Mouse (Mus musculus): Measurements from ENCODE around the gene Slc24a3. TPM values are rescaled to one million over a fixed set of nuclear protein-coding genes. Genes with fewer than 3 reads are reported as not detected.

Gene Slc24a3
- polyA plus RNA-seq, 1 experiment from 2014 or later, result 2.1 TPM

GRCm38 (mm10) chr2:145165854-145166253 lies 1.7 kb upstream of the Slc24a3 start:
- no peak overlapping the region for H3K4me2 ChIP-seq
- H3K4me1 ChIP-seq, result peaks cover 14% of the 10 kb centered on the region
- peaks cover 12% of the 10 kb centered on the region for H3K27me3 ChIP-seq
- no peaks in the 10 kb centered on the region for H3K9me3 ChIP-seq (replicated peaks)
- ATAC-seq (replicated peaks; ENCODE audit: low FRiP score), result no peak
- no peak overlapping the region for H3K4me3 ChIP-seq (replicated peaks)
- no peak overlapping the region for H3K27ac ChIP-seq
- 87% methylated on average over 6 of the region's 6 CpGs for WGBS
- H3K9ac ChIP-seq, result no peak overlapping the region
- H3K36me3 ChIP-seq, result no peaks in the 10 kb centered on the region

- Histone ChIP-seq H3K4me2 (peak overlapping the region; percentile 95), H3K9me3 (replicated peaks) (no peaks in the 10 kb centered on the region), H3K4me3 (replicated peaks) (peak overlapping the region; percentile 74), H3K9ac (peak overlapping the region; percentile 61), H3K4me1 (peaks cover 14% of the 10 kb centered on the region), H3K36me3 (no peaks in the 10 kb centered on the region), H3K27me3 (peaks cover 12% of the 10 kb centered on the region), H3K27ac (peak overlapping the region; percentile 78)
- peak; percentile 76 for ATAC-seq (replicated peaks; ENCODE audit: low FRiP score)
- WGBS, result under 1% methylated on average over 32 of the region's 38 CpGs
Observed at GRCm38 (mm10) chr2:145167051-145167663, 397 bp upstream of the Slc24a3 start.

GRCm38 (mm10) chr2:145168405-145168971 lies 934 bp downstream of the Slc24a3 start:
- H3K9me3 ChIP-seq (replicated peaks), result no peaks in the 10 kb centered on the region
- peak; percentile 20; the same call in 1 of the 2 replicates for ATAC-seq (replicated peaks; ENCODE audit: low FRiP score)
- H3K4me3 ChIP-seq (replicated peaks), result peak overlapping the region; percentile 74
- H3K4me1 ChIP-seq, result peaks cover 14% of the 10 kb centered on the region
- peak overlapping the region; percentile 61 for H3K9ac ChIP-seq
- H3K36me3 ChIP-seq, result no peaks in the 10 kb centered on the region
- H3K4me2 ChIP-seq, result peak overlapping the region; percentile 95
- 9% methylated on average over 10 of the region's 10 CpGs for WGBS
- H3K27me3 ChIP-seq, result peaks cover 12% of the 10 kb centered on the region
- H3K27ac ChIP-seq, result 0 out of 2 replicates have a peak overlapping the region, but pooled peaks have one; percentile 78

GRCm38 (mm10) chr2:145172978-145173655 lies 5.6 kb downstream of the Slc24a3 start:
- Histone ChIP-seq H3K27me3 (peaks cover 12% of the 10 kb centered on the region), H3K36me3 (no peaks in the 10 kb centered on the region), H3K9me3 (replicated peaks) (no peaks in the 10 kb centered on the region), H3K9ac (no peak overlapping the region), H3K4me3 (replicated peaks) (no peak overlapping the region), H3K4me2 (no peak overlapping the region), H3K4me1 (peaks cover 8% of the 10 kb centered on the region), H3K27ac (no peak overlapping the region)
- WGBS, result 85% methylated on average over 4 of the region's 4 CpGs
- no peak for ATAC-seq (replicated peaks; ENCODE audit: low FRiP score)

- no peaks in the 10 kb centered on the region for H3K36me3 ChIP-seq
- H3K4me2 ChIP-seq, result no peak overlapping the region
- no peaks in the 10 kb centered on the region for H3K27me3 ChIP-seq
- H3K27ac ChIP-seq, result no peak overlapping the region
- no peaks in the 10 kb centered on the region for H3K9me3 ChIP-seq (replicated peaks)
- no peak overlapping the region for H3K4me3 ChIP-seq (replicated peaks)
- WGBS, result 90% methylated on average over 7 of the region's 7 CpGs
- H3K4me1 ChIP-seq, result no peaks in the 10 kb centered on the region
- no peak overlapping the region for H3K9ac ChIP-seq
- ATAC-seq (replicated peaks; ENCODE audit: low FRiP score), result no peak
Observed at GRCm38 (mm10) chr2:145175036-145175435, 7.5 kb downstream of the Slc24a3 start.

- no peak overlapping the region for H3K9ac ChIP-seq
- ATAC-seq (replicated peaks; ENCODE audit: low FRiP score), result peak; percentile 67; the same call in 1 of the 2 replicates
- H3K36me3 ChIP-seq, result no peaks in the 10 kb centered on the region
- H3K9me3 ChIP-seq (replicated peaks), result 0 out of 2 replicates have a peak, but pooled peaks cover 3% of the 10 kb centered on the region
- H3K4me3 ChIP-seq (replicated peaks), result no peak overlapping the region
- H3K27ac ChIP-seq, result no peak overlapping the region
- H3K27me3 ChIP-seq, result no peaks in the 10 kb centered on the region
- H3K4me1 ChIP-seq, result no peaks in the 10 kb centered on the region
- no peak overlapping the region for H3K4me2 ChIP-seq
- 46% methylated on average over 8 of the region's 8 CpGs for WGBS
Observed at GRCm38 (mm10) chr2:145182410-145182809, 14.9 kb downstream of the Slc24a3 start.

GRCm38 (mm10) chr2:145188828-145189227 lies 21.3 kb downstream of the Slc24a3 start:
- 0 out of 2 replicates have a peak, but pooled peaks cover 3% of the 10 kb centered on the region for H3K9me3 ChIP-seq (replicated peaks)
- H3K27ac ChIP-seq, result no peak overlapping the region
- H3K4me2 ChIP-seq, result no peak overlapping the region
- no peak for ATAC-seq (replicated peaks; ENCODE audit: low FRiP score)
- H3K36me3 ChIP-seq, result no peaks in the 10 kb centered on the region
- WGBS, result 79% methylated on average over 2 of the region's 2 CpGs
- no peak overlapping the region for H3K9ac ChIP-seq
- H3K4me1 ChIP-seq, result no peaks in the 10 kb centered on the region
- H3K4me3 ChIP-seq (replicated peaks), result no peak overlapping the region
- no peaks in the 10 kb centered on the region for H3K27me3 ChIP-seq

GRCm38 (mm10) chr2:145196043-145196442 lies 28.5 kb downstream of the Slc24a3 start:
- Histone ChIP-seq H3K4me2 (no peak overlapping the region), H3K27ac (no peak overlapping the region), H3K9me3 (replicated peaks) (no peaks in the 10 kb centered on the region), H3K27me3 (no peaks in the 10 kb centered on the region), H3K9ac (no peak overlapping the region), H3K36me3 (no peaks in the 10 kb centered on the region), H3K4me1 (no peaks in the 10 kb centered on the region), H3K4me3 (replicated peaks) (no peak overlapping the region)
- no peak for ATAC-seq (replicated peaks; ENCODE audit: low FRiP score)
- 63% methylated on average over 3 of the region's 3 CpGs for WGBS

- no peak for ATAC-seq (replicated peaks; ENCODE audit: low FRiP score)
- Histone ChIP-seq H3K27me3 (no peaks in the 10 kb centered on the region), H3K4me3 (replicated peaks) (no peak overlapping the region), H3K27ac (no peak overlapping the region), H3K9ac (no peak overlapping the region), H3K9me3 (replicated peaks) (no peaks in the 10 kb centered on the region), H3K4me2 (no peak overlapping the region), H3K4me1 (no peaks in the 10 kb centered on the region), H3K36me3 (no peaks in the 10 kb centered on the region)
- 93% methylated on average over 7 of the region's 7 CpGs for WGBS
Observed at GRCm38 (mm10) chr2:145196501-145197042, 29.0 kb downstream of the Slc24a3 start.

- Histone ChIP-seq H3K4me3 (replicated peaks) (no peak overlapping the region), H3K4me1 (no peaks in the 10 kb centered on the region), H3K9ac (no peak overlapping the region), H3K4me2 (no peak overlapping the region), H3K27ac (no peak overlapping the region), H3K9me3 (replicated peaks) (no peaks in the 10 kb centered on the region), H3K27me3 (no peaks in the 10 kb centered on the region), H3K36me3 (no peaks in the 10 kb centered on the region)
- WGBS, result 86% methylated on average over 4 of the region's 4 CpGs
- no peak for ATAC-seq (replicated peaks; ENCODE audit: low FRiP score)
Observed at GRCm38 (mm10) chr2:145197076-145197475, 29.5 kb downstream of the Slc24a3 start.

GRCm38 (mm10) chr2:145213587-145213986 lies 46.0 kb downstream of the Slc24a3 start:
- H3K9me3 ChIP-seq (replicated peaks), result no peaks in the 10 kb centered on the region
- H3K9ac ChIP-seq, result no peak overlapping the region
- H3K27ac ChIP-seq, result no peak overlapping the region
- 94% methylated on average over 11 of the region's 11 CpGs for WGBS
- no peak overlapping the region for H3K4me3 ChIP-seq (replicated peaks)
- no peaks in the 10 kb centered on the region for H3K4me1 ChIP-seq
- no peaks in the 10 kb centered on the region for H3K36me3 ChIP-seq
- no peaks in the 10 kb centered on the region for H3K27me3 ChIP-seq
- no peak overlapping the region for H3K4me2 ChIP-seq
- no peak for ATAC-seq (replicated peaks; ENCODE audit: low FRiP score)

Data from kidney, embryonic 15.5 days (tissue).